Mouse (Mus musculus) gastrocnemius, postnatal 10 days (tissue): Measurements from ENCODE around the gene Pnpla5. TPM values are rescaled to one million over a fixed set of nuclear protein-coding genes. Genes with fewer than 3 reads are reported as not detected.

Source experiments
- DNase-seq: peaks from one replicate; pipeline ENCODE4 v3.0.0; 2021; ENCODE audit warnings: mixed read lengths
- microRNA-seq, 2 experiments: library from miRNA; unstranded; fragments of <30 nt; microRNA quantifications; one replicate each; pipeline ENCODE4 v1.2.0; 2021
- total RNA-seq, 2 experiments: library from RNA; stranded (reverse); gene quantifications; 2 replicates each; pipeline ENCODE4 v1.2.3; 2021

The Pnpla5 gene
- total RNA-seq, 2 experiments from 2014 or later: not detected

DNA sequence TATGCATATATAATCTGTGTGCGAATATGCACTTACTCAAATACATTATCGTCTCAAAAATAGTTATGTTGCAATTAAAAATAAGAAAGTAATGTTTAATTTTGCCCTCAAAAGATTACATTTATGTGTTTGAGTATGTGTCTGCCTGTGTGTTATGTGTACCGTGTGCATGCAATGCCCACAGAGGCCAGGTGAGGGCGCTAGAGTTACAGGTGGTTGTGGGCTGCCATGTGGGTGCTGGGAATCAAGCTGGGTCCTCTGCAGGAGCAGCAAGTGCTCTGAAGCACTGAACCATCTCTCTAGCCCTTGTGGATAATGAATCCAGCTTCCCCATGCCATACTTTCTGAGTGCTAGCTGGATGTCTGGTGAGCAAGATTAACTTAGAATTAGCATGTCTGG lies 57.3 kb downstream of the Pnpla5 start:
- no peak for DNase-seq

DNA sequence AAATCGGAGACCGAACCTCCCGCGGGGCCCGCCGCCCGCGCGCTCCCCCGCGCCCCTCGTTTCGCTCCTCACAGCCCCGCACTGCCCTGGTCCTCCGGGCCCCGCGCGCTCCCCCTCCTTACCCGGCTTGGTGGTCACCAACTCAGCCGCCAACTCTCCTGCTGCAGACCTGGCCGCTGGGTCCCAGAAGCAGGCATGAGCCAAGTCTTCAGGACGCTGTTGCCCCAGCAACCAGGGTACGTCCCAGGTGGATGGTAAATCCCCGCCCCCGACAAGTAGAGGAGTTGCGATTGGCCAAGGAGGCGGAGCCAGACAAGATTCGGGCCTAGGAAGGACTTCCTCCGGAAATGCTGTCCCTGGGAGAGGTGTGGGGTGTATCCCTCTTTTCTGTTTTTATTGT lies 57.8 kb downstream of the Pnpla5 start, which contains the start of gene Efcab6:
Gene Efcab6 (minus strand): TSS at position 240 of the 400 bp plus-strand sequence.
- DNase-seq: no peak

Small RNAs within 50 kb of the gene (microRNA-seq; reads per million reads assigned to microRNA genes)
- 0 reads per million in 2 experiments for gene Mir6392

Other genes with a start within 250 kb of the Pnpla5 start
- 1 to 10 TPM; 3.2 to 7.4 TPM for gene Efcab6, start 57.8 kb downstream of the Pnpla5 start, total RNA-seq
- gene Sult4a1, start 17.4 kb downstream of the Pnpla5 start, total RNA-seq: under 1 TPM; 0.36 to 0.38 TPM
- 1 to 10 TPM; 3.7 to 4.5 TPM for gene Pnpla3, start 44.7 kb upstream of the Pnpla5 start, total RNA-seq
- gene Samm50, start 69.1 kb upstream of the Pnpla5 start, total RNA-seq: 100 to 1,000 TPM; 159 to 191 TPM
- 10 to 100 TPM; 80.9 to 83.6 TPM for gene Parvb, start 108.9 kb upstream of the Pnpla5 start, total RNA-seq
- 1 to 10 TPM; 1.5 to 1.6 TPM for gene Parvg, start 200.9 kb upstream of the Pnpla5 start, total RNA-seq